Mouse (Mus musculus): ENCODE data around the gene Slc2a9. TPM values are rescaled to one million over a fixed set of nuclear protein-coding genes. Genes with fewer than 3 reads are reported as not detected.

Slc2a9 gene
- polyA plus RNA-seq, 1 experiment from 2014 or later = 1.6 TPM

DNA sequence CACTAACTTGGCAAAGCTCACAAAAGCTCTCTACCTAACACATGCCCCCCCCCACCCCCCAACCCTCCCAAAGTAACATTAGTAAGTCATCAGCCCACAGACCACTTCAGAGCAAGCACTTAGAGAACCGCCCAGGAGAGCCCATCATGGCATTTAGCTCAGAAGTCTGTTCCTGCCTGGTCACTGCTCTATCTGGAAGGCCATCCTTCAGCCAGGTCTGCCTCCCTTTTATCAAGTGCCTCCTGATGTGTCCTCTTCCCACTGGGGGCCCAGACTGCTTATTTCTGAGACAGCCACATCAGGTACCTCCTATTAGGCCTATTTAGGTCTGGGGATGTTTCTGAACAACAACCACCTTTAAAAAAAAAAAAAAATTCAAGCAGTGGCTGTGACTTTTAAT, 38.0 kb upstream of the Slc2a9 start:
- 93% methylated on average over 1 of the region's 1 CpGs for WGBS
- Histone ChIP-seq H3K27me3 (ENCODE audit: control insufficient read depth, insufficient read depth, low read length) (no peaks in the 10 kb centered on the region), H3K27ac (ENCODE audit: low read depth, low read length) (no peak overlapping the region), H3K9me3 (ENCODE audit: control insufficient read depth, low read length) (no peaks in the 10 kb centered on the region), H3K4me3 (ENCODE audit: low read length) (no peak overlapping the region), H3K9ac (ENCODE audit: low read depth, low read length) (no peak overlapping the region), H3K36me3 (ENCODE audit: control insufficient read depth, insufficient read depth, low read length) (peaks cover 100% of the 10 kb centered on the region), H3K4me1 (ENCODE audit: control insufficient read depth, insufficient read depth, low read length) (no peaks in the 10 kb centered on the region), H3K4me2 (replicated peaks; ENCODE audit: low read depth, low read length) (no peak overlapping the region)
- ATAC-seq (ENCODE audit: low FRiP score, low TSS enrichment) = no peak

DNA sequence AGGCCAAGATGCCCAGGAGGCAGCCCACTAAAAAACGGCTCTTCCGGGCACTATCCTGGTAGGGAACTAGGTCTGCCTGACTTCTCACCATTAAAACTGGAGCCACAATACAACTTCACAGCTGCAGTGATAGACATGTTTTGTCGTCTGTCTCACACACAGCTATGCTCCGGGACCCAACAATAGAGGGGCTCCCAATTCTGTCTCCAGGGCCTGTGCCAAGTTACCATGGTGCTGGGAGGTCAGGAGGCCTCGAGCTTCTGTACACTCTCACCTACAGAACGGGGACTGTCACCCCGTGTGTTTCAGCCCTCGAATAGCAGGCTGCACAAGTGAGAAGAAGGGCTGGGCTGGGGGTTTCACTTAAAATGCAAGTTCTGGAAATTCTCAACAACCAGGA, 35.6 kb upstream of the Slc2a9 start:
- Histone ChIP-seq H3K36me3 (ENCODE audit: control insufficient read depth, insufficient read depth, low read length) (peaks cover 99% of the 10 kb centered on the region), H3K27me3 (ENCODE audit: control insufficient read depth, insufficient read depth, low read length) (no peaks in the 10 kb centered on the region), H3K4me1 (ENCODE audit: control insufficient read depth, insufficient read depth, low read length) (no peaks in the 10 kb centered on the region), H3K27ac (ENCODE audit: low read depth, low read length) (no peak overlapping the region), H3K9me3 (ENCODE audit: control insufficient read depth, low read length) (no peaks in the 10 kb centered on the region), H3K9ac (ENCODE audit: low read depth, low read length) (no peak overlapping the region), H3K4me3 (ENCODE audit: low read length) (no peak overlapping the region), H3K4me2 (replicated peaks; ENCODE audit: low read depth, low read length) (no peak overlapping the region)
- WGBS = 89% methylated on average over 8 of the region's 8 CpGs
- no peak for ATAC-seq (ENCODE audit: low FRiP score, low TSS enrichment)

DNA sequence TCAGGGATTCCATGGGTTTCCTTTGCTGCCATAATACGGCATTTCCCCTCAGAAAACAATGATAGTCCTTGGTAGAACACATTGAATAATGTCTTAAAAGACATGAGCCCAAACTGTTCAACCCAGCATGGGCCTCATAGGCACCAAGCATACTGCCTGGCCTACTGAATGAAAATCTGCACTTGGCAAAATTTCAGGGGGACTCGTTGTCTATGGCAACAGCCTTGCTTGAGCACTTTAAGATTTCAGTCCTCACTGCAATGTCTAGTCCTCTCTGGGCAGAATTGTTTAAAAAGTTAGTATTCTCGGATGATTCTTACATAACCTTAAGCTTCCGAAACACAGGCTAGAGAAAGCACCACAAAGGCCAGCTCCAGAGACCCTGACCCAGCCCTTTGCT, 34.9 kb upstream of the Slc2a9 start:
- no peak overlapping the region for H3K4me2 ChIP-seq (replicated peaks; ENCODE audit: low read depth, low read length)
- no peak overlapping the region for H3K9ac ChIP-seq (ENCODE audit: low read depth, low read length)
- no peaks in the 10 kb centered on the region for H3K4me1 ChIP-seq (ENCODE audit: control insufficient read depth, insufficient read depth, low read length)
- no peak for ATAC-seq (ENCODE audit: low FRiP score, low TSS enrichment)
- whole genome bisulfite sequencing = 94% methylated on average over 4 of the region's 4 CpGs
- peaks cover 98% of the 10 kb centered on the region for H3K36me3 ChIP-seq (ENCODE audit: control insufficient read depth, insufficient read depth, low read length)
- H3K9me3 ChIP-seq (ENCODE audit: control insufficient read depth, low read length) = no peaks in the 10 kb centered on the region
- H3K27me3 ChIP-seq (ENCODE audit: control insufficient read depth, insufficient read depth, low read length) = no peaks in the 10 kb centered on the region
- H3K4me3 ChIP-seq (ENCODE audit: low read length) = no peak overlapping the region
- no peak overlapping the region for H3K27ac ChIP-seq (ENCODE audit: low read depth, low read length)

DNA sequence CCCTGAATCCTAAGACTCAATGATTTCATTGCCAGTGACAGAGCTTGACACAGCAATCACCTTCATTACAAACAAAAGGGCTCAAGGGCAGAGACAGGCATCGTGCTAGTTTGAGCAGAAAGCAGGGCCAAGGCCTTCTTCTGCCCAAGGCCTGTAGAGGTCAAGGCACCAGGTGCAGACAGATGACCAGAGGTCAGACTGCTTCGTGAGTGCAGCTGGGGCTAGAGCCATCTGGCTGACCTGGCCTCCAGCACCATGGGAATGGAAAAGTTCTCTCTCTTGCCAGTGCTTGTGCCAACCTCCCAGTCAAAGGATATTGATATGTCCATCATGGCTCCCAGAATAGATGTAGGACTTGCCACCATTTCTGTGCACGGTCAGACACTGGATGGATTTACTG, 33.9 kb upstream of the Slc2a9 start:
- peaks cover 98% of the 10 kb centered on the region for H3K36me3 ChIP-seq (ENCODE audit: control insufficient read depth, insufficient read depth, low read length)
- no peak for ATAC-seq (ENCODE audit: low FRiP score, low TSS enrichment)
- no peak overlapping the region for H3K27ac ChIP-seq (ENCODE audit: low read depth, low read length)
- 82% methylated on average over 3 of the region's 3 CpGs for WGBS
- no peaks in the 10 kb centered on the region for H3K9me3 ChIP-seq (ENCODE audit: control insufficient read depth, low read length)
- H3K4me2 ChIP-seq (replicated peaks; ENCODE audit: low read depth, low read length) = no peak overlapping the region
- H3K9ac ChIP-seq (ENCODE audit: low read depth, low read length) = no peak overlapping the region
- H3K27me3 ChIP-seq (ENCODE audit: control insufficient read depth, insufficient read depth, low read length) = no peaks in the 10 kb centered on the region
- H3K4me1 ChIP-seq (ENCODE audit: control insufficient read depth, insufficient read depth, low read length) = no peaks in the 10 kb centered on the region
- no peak overlapping the region for H3K4me3 ChIP-seq (ENCODE audit: low read length)

DNA sequence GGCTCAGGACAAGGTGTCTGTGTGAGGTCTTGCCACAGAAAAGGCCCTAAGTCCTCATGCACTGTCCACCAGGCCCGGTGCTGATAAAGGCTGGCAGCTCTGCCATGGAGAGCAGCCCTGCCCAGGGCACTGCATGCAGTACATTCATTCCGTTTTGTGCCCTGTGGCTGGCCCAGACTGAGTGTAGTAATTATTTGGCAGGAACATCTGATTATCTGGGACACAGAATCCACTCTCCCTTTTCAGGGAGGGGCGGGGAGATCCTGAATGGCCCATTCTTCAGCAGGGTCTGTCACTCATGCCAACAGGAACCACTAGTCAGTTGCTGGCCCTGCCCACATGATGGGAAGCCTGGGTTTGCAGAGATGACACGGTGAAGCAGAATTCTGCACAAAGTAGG, 29.1 kb upstream of the Slc2a9 start:
- Histone ChIP-seq H3K4me2 (replicated peaks; ENCODE audit: low read depth, low read length) (no peak overlapping the region), H3K36me3 (ENCODE audit: control insufficient read depth, insufficient read depth, low read length) (peaks cover 96% of the 10 kb centered on the region), H3K4me1 (ENCODE audit: control insufficient read depth, insufficient read depth, low read length) (no peaks in the 10 kb centered on the region), H3K9me3 (ENCODE audit: control insufficient read depth, low read length) (no peaks in the 10 kb centered on the region), H3K4me3 (ENCODE audit: low read length) (no peak overlapping the region), H3K27ac (ENCODE audit: low read depth, low read length) (no peak overlapping the region), H3K27me3 (ENCODE audit: control insufficient read depth, insufficient read depth, low read length) (no peaks in the 10 kb centered on the region), H3K9ac (ENCODE audit: low read depth, low read length) (no peak overlapping the region)
- ATAC-seq (ENCODE audit: low FRiP score, low TSS enrichment) = no peak
- 97% methylated on average over 4 of the region's 4 CpGs for WGBS

DNA sequence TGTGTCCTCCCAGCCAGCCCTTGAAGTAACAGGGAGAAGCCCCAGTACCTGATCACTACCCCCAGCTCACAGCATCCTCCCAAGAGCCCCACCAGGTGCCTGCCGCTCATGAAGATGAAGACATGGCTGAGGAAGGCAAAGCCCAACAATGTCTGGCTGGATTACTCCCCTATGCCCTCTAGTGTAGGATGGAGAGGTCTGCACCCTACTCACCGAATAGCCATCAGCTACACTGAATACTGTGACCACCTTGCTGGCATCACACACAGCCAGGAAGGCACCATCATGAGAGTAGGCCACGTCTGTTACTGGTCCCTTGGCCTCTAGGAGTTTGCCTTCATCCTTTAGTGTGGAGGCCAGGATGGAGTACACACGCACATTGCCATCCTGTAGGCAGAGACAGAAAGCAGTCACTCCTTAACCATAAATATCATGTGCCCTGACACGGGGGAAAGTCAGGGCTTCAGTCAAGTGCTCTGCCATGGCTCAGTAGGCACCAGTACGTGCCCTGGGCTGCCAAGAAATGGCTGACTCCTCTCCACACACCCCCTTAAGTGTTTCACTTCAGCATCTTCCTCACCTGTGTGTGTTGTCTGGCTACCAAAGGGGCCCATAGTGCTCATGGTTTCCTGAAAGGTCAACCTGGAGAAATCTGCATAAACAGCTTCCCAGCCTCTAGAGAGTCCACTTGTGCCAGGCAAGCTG, 26.9 kb upstream of the Slc2a9 start:
- Histone ChIP-seq H3K4me2 (replicated peaks; ENCODE audit: low read depth, low read length) (no peak overlapping the region), H3K9ac (ENCODE audit: low read depth, low read length) (no peak overlapping the region), H3K4me3 (ENCODE audit: low read length) (no peak overlapping the region), H3K36me3 (ENCODE audit: control insufficient read depth, insufficient read depth, low read length) (peaks cover 85% of the 10 kb centered on the region), H3K9me3 (ENCODE audit: control insufficient read depth, low read length) (no peaks in the 10 kb centered on the region), H3K27me3 (ENCODE audit: control insufficient read depth, insufficient read depth, low read length) (no peaks in the 10 kb centered on the region), H3K27ac (ENCODE audit: low read depth, low read length) (no peak overlapping the region), H3K4me1 (ENCODE audit: control insufficient read depth, insufficient read depth, low read length) (no peaks in the 10 kb centered on the region)
- 72% methylated on average over 6 of the region's 6 CpGs for WGBS
- ATAC-seq (ENCODE audit: low FRiP score, low TSS enrichment) = 0 out of 2 replicates have a peak, but pooled peaks have one; percentile 61

DNA sequence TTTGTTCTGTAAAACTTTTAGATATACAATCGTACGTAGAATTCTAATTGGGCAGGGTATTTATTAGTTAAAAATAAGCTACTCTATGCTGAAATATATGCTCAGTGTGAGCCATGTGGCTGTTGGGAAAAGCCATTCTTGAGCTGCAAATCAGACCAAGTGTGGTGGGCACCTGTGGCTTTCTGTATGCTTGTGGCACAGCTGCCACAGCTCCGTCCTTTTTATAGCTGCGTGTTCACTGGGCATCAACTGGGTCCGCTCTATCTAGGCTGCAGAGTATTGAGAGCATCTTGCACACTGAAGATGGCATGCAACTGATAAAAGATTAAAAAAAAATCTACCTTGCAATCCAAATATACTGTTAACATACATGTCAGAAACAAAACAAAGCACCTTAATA, 20.0 kb upstream of the Slc2a9 start:
- H3K27me3 ChIP-seq (ENCODE audit: control insufficient read depth, insufficient read depth, low read length) = no peaks in the 10 kb centered on the region
- H3K4me1 ChIP-seq (ENCODE audit: control insufficient read depth, insufficient read depth, low read length) = no peaks in the 10 kb centered on the region
- no peak for ATAC-seq (ENCODE audit: low FRiP score, low TSS enrichment)
- H3K4me2 ChIP-seq (replicated peaks; ENCODE audit: low read depth, low read length) = no peak overlapping the region
- WGBS = 92% methylated on average over 5 of the region's 5 CpGs
- no peak overlapping the region for H3K9ac ChIP-seq (ENCODE audit: low read depth, low read length)
- H3K4me3 ChIP-seq (ENCODE audit: low read length) = no peak overlapping the region
- no peak overlapping the region for H3K27ac ChIP-seq (ENCODE audit: low read depth, low read length)
- peaks cover 20% of the 10 kb centered on the region for H3K36me3 ChIP-seq (ENCODE audit: control insufficient read depth, insufficient read depth, low read length)
- H3K9me3 ChIP-seq (ENCODE audit: control insufficient read depth, low read length) = no peaks in the 10 kb centered on the region

DNA sequence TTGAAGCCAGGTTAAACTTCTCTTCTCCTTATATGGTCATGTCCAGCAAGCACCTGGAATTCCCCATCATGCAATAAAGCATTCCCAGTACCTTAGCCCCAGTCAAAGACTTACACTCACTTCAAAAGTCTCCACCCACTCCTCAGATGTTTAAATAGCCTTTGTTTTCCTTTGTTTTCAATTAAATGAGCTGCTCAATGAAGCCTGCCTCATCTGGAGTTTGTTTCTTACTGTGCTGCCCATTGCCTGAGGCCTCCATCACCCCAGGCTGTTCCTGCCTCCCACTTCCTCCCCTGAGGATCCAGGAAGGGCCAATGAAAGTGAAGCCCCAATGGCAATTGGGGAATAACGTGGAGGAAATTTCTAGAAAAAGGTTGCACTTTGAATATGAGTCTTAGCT, 17.9 kb upstream of the Slc2a9 start:
- Histone ChIP-seq H3K27ac (ENCODE audit: low read depth, low read length) (no peak overlapping the region), H3K4me3 (ENCODE audit: low read length) (no peak overlapping the region), H3K36me3 (ENCODE audit: control insufficient read depth, insufficient read depth, low read length) (no peaks in the 10 kb centered on the region), H3K9ac (ENCODE audit: low read depth, low read length) (no peak overlapping the region), H3K27me3 (ENCODE audit: control insufficient read depth, insufficient read depth, low read length) (no peaks in the 10 kb centered on the region), H3K9me3 (ENCODE audit: control insufficient read depth, low read length) (no peaks in the 10 kb centered on the region), H3K4me1 (ENCODE audit: control insufficient read depth, insufficient read depth, low read length) (no peaks in the 10 kb centered on the region), H3K4me2 (replicated peaks; ENCODE audit: low read depth, low read length) (no peak overlapping the region)
- WGBS = 48% methylated on average over 1 of the region's 1 CpGs
- no peak for ATAC-seq (ENCODE audit: low FRiP score, low TSS enrichment)

DNA sequence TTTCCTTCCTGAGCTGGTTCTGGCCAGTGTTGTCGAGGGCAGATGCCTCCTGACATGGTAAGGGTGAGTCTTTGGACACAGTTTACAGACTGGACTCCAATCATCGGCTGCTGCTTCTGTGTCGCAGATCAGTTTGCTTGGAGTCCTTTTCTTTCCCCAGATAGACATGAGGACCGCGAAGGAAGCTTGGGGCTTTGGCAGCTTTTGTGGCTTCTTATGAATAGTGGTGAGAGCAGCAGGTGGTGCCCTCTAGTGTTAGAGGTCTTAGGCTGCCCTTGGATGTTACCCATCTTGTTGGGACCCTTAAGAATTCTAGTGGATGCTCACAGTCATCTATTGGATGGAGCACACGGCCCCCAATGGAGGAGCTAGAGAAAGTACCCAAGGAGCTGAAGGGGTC, 13.3 kb upstream of the Slc2a9 start:
- H3K9me3 ChIP-seq (ENCODE audit: control insufficient read depth, low read length) = no peaks in the 10 kb centered on the region
- peak; percentile 64; the same call in 1 of the 2 replicates for ATAC-seq (ENCODE audit: low FRiP score, low TSS enrichment)
- H3K36me3 ChIP-seq (ENCODE audit: control insufficient read depth, insufficient read depth, low read length) = no peaks in the 10 kb centered on the region
- H3K9ac ChIP-seq (ENCODE audit: low read depth, low read length) = no peak overlapping the region
- no peaks in the 10 kb centered on the region for H3K4me1 ChIP-seq (ENCODE audit: control insufficient read depth, insufficient read depth, low read length)
- 64% methylated on average over 6 of the region's 6 CpGs for WGBS
- H3K27me3 ChIP-seq (ENCODE audit: control insufficient read depth, insufficient read depth, low read length) = no peaks in the 10 kb centered on the region
- no peak overlapping the region for H3K4me3 ChIP-seq (ENCODE audit: low read length)
- H3K4me2 ChIP-seq (replicated peaks; ENCODE audit: low read depth, low read length) = no peak overlapping the region
- H3K27ac ChIP-seq (ENCODE audit: low read depth, low read length) = no peak overlapping the region

Measured in kidney, embryonic 14.5 days (tissue).